Mouse (Mus musculus): ENCODE measurements at regions not wholly inside any gene's neighbourhood (a gene's known extent, or its start where the extent isn't known, plus 50 kb on each side); places are given as distances from the start of the nearest gene placed in this dataset.
"Not testable (repeated sequence)": the region's sequence is repeated elsewhere in the genome, so short reads cannot be mapped to it uniquely, and the experiment has no call there.

GRCm38 (mm10) chr5:102123285-102123684 lies 53.6 kb upstream of the Wdfy3 start:
- H3K9ac ChIP-seq: no peak overlapping the region
- H3K36me3 ChIP-seq: no peaks in the 10 kb centered on the region
- H3K27ac ChIP-seq: no peak overlapping the region
- H3K27me3 ChIP-seq (replicated peaks): no peaks in the 10 kb centered on the region
- H3K4me3 ChIP-seq (replicated peaks): no peak overlapping the region
- ATAC-seq (ENCODE audit: insufficient read depth, low FRiP score, low read depth): no peak
- 61% methylated on average over 6 of the region's 6 CpGs for WGBS
- no peak overlapping the region for H3K4me2 ChIP-seq
- no peaks in the 10 kb centered on the region for H3K9me3 ChIP-seq
- no peaks in the 10 kb centered on the region for H3K4me1 ChIP-seq

DNA sequence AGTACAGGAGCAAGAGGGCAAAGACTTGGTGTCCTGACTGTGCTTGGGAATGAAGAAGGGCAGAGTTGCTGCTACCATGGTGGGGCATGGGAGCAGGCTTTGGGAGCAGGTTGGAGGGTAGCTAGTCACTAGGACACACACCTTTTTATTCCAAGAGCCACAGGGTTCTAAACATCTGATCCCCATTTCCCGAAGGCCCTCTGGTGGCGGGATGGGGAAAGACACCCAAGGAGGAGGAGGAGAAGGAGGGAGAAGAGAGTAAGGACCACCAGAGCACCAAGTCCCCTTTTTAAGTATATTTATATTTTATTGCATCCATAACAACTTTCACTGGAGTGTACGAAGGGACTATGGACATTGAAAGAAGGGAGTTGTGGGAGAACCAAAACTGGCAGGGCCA lies 57.0 kb upstream of the Wdfy3 start:
- WGBS: 16% methylated on average over 3 of the region's 3 CpGs
- H3K27me3 ChIP-seq (replicated peaks): no peaks in the 10 kb centered on the region
- no peaks in the 10 kb centered on the region for H3K4me1 ChIP-seq
- no peak overlapping the region for H3K4me2 ChIP-seq
- no peak overlapping the region for H3K4me3 ChIP-seq (replicated peaks)
- no peak overlapping the region for H3K9ac ChIP-seq
- H3K36me3 ChIP-seq: no peaks in the 10 kb centered on the region
- no peaks in the 10 kb centered on the region for H3K9me3 ChIP-seq
- no peak for ATAC-seq (ENCODE audit: insufficient read depth, low FRiP score, low read depth)
- no peak overlapping the region for H3K27ac ChIP-seq

DNA sequence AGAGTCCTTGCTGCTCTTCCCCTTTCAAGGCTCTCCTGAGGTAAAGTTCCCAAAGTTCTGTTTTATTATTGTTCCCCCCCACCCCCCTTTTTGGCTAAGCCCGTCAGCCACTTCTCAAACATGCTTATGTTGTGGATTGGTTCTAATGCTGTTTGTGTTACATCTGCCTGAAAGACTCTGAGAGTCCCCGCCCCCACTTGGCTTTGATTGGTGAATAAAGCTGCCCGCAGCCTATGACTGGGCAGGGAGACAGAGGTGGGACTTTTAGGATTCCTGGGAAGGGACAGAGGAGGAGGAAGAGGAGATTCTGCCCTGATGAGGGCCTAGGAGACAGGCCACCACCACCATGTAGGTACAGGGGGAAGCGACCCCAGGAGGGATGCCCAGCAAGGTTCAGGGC lies 78.3 kb upstream of the Wdfy3 start:
- 79% methylated on average over 4 of the region's 4 CpGs for WGBS
- ATAC-seq (ENCODE audit: insufficient read depth, low FRiP score, low read depth): no peak
- Histone ChIP-seq H3K4me2 (no peak overlapping the region), H3K9ac (no peak overlapping the region), H3K4me1 (no peaks in the 10 kb centered on the region), H3K27me3 (replicated peaks) (no peaks in the 10 kb centered on the region), H3K36me3 (no peaks in the 10 kb centered on the region), H3K4me3 (replicated peaks) (no peak overlapping the region), H3K9me3 (no peaks in the 10 kb centered on the region), H3K27ac (no peak overlapping the region)

- H3K27ac ChIP-seq: no peak overlapping the region
- no peaks in the 10 kb centered on the region for H3K9me3 ChIP-seq
- H3K27me3 ChIP-seq (replicated peaks): no peaks in the 10 kb centered on the region
- no peak overlapping the region for H3K9ac ChIP-seq
- H3K36me3 ChIP-seq: no peaks in the 10 kb centered on the region
- H3K4me2 ChIP-seq: no peak overlapping the region
- WGBS: 37% methylated on average over 14 of the region's 14 CpGs
- ATAC-seq (ENCODE audit: insufficient read depth, low FRiP score, low read depth): no peak
- H3K4me1 ChIP-seq: no peaks in the 10 kb centered on the region
- H3K4me3 ChIP-seq (replicated peaks): no peak overlapping the region
Observed at GRCm38 (mm10) chr5:102149481-102150129, 79.9 kb upstream of the Wdfy3 start.

- WGBS: 72% methylated on average over 2 of the region's 2 CpGs
- Histone ChIP-seq H3K27ac (no peak overlapping the region), H3K9me3 (no peaks in the 10 kb centered on the region), H3K36me3 (no peaks in the 10 kb centered on the region), H3K9ac (no peak overlapping the region), H3K4me3 (replicated peaks) (no peak overlapping the region), H3K27me3 (replicated peaks) (no peaks in the 10 kb centered on the region), H3K4me1 (no peaks in the 10 kb centered on the region), H3K4me2 (no peak overlapping the region)
- no peak for ATAC-seq (ENCODE audit: insufficient read depth, low FRiP score, low read depth)
Observed at GRCm38 (mm10) chr5:102159621-102160020, 89.9 kb upstream of the Wdfy3 start.

DNA sequence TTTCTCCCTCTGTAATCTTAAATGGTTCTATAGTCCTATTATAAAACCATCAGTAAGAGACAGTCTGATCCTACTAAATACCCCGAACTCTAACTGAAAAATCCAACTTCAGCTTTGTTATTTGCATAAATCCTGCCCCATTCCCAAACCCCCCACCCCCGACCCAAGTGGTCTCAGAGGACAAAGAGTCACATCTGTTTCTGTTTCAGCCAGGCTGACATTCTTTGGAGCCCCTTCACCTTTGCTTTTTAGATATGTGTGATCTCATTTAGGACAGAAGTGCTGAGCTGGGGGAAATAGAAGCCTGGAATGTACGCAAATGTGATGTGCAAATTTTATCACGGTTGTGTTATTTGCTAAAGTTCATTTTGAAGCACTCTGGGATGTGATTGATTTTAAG lies 98.3 kb upstream of the Wdfy3 start:
- H3K9ac ChIP-seq: no peak overlapping the region
- H3K36me3 ChIP-seq: no peaks in the 10 kb centered on the region
- no peak overlapping the region for H3K4me2 ChIP-seq
- no peak overlapping the region for H3K4me3 ChIP-seq (replicated peaks)
- no peaks in the 10 kb centered on the region for H3K4me1 ChIP-seq
- H3K9me3 ChIP-seq: no peaks in the 10 kb centered on the region
- H3K27me3 ChIP-seq (replicated peaks): no peaks in the 10 kb centered on the region
- H3K27ac ChIP-seq: no peak overlapping the region
- no peak for ATAC-seq (ENCODE audit: insufficient read depth, low FRiP score, low read depth)
- WGBS: 38% methylated on average over 4 of the region's 4 CpGs

DNA sequence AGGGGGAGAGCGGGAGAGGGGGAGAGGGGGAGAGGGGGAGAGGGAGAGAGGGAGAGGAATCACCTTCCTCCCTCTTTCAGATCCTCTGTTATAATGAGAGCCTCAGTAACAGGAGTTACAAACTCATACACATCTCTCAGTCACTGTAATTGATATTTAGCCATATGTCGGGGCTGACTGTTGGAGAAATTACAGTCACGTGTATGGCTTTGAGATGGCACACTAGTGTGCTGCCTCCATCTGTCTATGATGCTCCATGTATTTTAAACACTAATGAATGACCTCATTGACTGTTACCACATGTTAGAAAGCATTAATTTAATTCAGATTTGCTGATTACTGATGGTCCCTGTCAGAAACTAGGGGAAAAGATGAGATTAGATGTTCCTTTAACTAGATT lies 102.1 kb upstream of the Wdfy3 start:
- H3K9ac ChIP-seq: no peak overlapping the region
- H3K27ac ChIP-seq: no peak overlapping the region
- no peaks in the 10 kb centered on the region for H3K36me3 ChIP-seq
- H3K4me2 ChIP-seq: no peak overlapping the region
- no peak for ATAC-seq (ENCODE audit: insufficient read depth, low FRiP score, low read depth)
- WGBS: 68% methylated on average over 2 of the region's 3 CpGs
- H3K9me3 ChIP-seq: no peaks in the 10 kb centered on the region
- no peaks in the 10 kb centered on the region for H3K4me1 ChIP-seq
- H3K27me3 ChIP-seq (replicated peaks): no peaks in the 10 kb centered on the region
- no peak overlapping the region for H3K4me3 ChIP-seq (replicated peaks)

GRCm38 (mm10) chr5:102180250-102180649 lies 110.5 kb upstream of the Wdfy3 start:
- H3K4me1 ChIP-seq: no peaks in the 10 kb centered on the region
- 79% methylated on average over 8 of the region's 8 CpGs for WGBS
- H3K36me3 ChIP-seq: no peaks in the 10 kb centered on the region
- H3K27me3 ChIP-seq (replicated peaks): no peaks in the 10 kb centered on the region
- H3K27ac ChIP-seq: no peak overlapping the region
- ATAC-seq (ENCODE audit: insufficient read depth, low FRiP score, low read depth): no peak
- H3K9ac ChIP-seq: no peak overlapping the region
- no peaks in the 10 kb centered on the region for H3K9me3 ChIP-seq
- no peak overlapping the region for H3K4me3 ChIP-seq (replicated peaks)
- H3K4me2 ChIP-seq: no peak overlapping the region

- not testable (repeated sequence) for H3K4me2 ChIP-seq; H3K9ac ChIP-seq; H3K4me1 ChIP-seq; ATAC-seq (ENCODE audit: insufficient read depth, low FRiP score, low read depth); H3K27ac ChIP-seq; H3K27me3 ChIP-seq (replicated peaks); H3K4me3 ChIP-seq (replicated peaks); H3K9me3 ChIP-seq; H3K36me3 ChIP-seq
- 68% methylated on average over 4 of the region's 4 CpGs for WGBS
Observed at GRCm38 (mm10) chr5:102188951-102189350, 119.2 kb upstream of the Wdfy3 start.

GRCm38 (mm10) chr5:102206456-102206855 lies 136.7 kb upstream of the Wdfy3 start:
- Histone ChIP-seq H3K4me1 (no peaks in the 10 kb centered on the region), H3K4me2 (no peak overlapping the region), H3K9ac (no peak overlapping the region), H3K27me3 (replicated peaks) (no peaks in the 10 kb centered on the region), H3K27ac (no peak overlapping the region), H3K4me3 (replicated peaks) (no peak overlapping the region), H3K9me3 (no peaks in the 10 kb centered on the region), H3K36me3 (no peaks in the 10 kb centered on the region)
- ATAC-seq (ENCODE audit: insufficient read depth, low FRiP score, low read depth): no peak
- 47% methylated on average over 4 of the region's 4 CpGs for WGBS

- H3K27me3 ChIP-seq (replicated peaks): no peaks in the 10 kb centered on the region
- H3K9me3 ChIP-seq: no peaks in the 10 kb centered on the region
- H3K4me2 ChIP-seq: peak overlapping the region; percentile 43; the same call in 1 of the 2 replicates
- no peak overlapping the region for H3K27ac ChIP-seq
- H3K36me3 ChIP-seq: no peaks in the 10 kb centered on the region
- no peak overlapping the region for H3K9ac ChIP-seq
- H3K4me3 ChIP-seq (replicated peaks): peak overlapping the region; percentile 22; the same call in 1 of the 2 replicates
- H3K4me1 ChIP-seq: no peaks in the 10 kb centered on the region
- WGBS: 2% methylated on average over 16 of the region's 16 CpGs
- peak; percentile 39; the same call in 1 of the 2 replicates for ATAC-seq (ENCODE audit: insufficient read depth, low FRiP score, low read depth)
Observed at GRCm38 (mm10) chr5:102206953-102207352, 137.2 kb upstream of the Wdfy3 start.

DNA sequence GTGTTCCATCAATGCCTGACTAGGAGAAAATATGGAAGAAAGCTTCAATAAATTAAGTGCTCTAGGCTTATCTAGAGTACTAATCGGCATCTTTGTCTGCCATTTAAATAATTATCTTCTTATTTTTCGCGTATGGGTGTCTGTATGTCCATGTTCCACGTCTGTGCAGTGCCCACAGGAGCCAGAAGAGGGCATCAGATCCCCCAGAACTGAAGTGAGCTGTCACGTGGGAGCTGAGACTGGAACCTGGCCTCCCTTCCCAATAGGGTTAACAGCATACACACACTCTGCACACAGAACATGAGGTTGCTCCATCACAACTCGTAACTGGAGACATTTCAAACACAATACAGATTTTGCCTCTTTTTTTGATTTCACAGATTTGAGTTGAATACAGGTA lies 143.4 kb upstream of the Wdfy3 start:
- H3K27me3 ChIP-seq (replicated peaks): no peaks in the 10 kb centered on the region
- H3K4me1 ChIP-seq: no peaks in the 10 kb centered on the region
- H3K4me3 ChIP-seq (replicated peaks): no peak overlapping the region
- 67% methylated on average over 6 of the region's 6 CpGs for WGBS
- H3K9me3 ChIP-seq: no peaks in the 10 kb centered on the region
- no peak overlapping the region for H3K27ac ChIP-seq
- no peak overlapping the region for H3K4me2 ChIP-seq
- H3K9ac ChIP-seq: no peak overlapping the region
- no peaks in the 10 kb centered on the region for H3K36me3 ChIP-seq
- no peak for ATAC-seq (ENCODE audit: insufficient read depth, low FRiP score, low read depth)

DNA sequence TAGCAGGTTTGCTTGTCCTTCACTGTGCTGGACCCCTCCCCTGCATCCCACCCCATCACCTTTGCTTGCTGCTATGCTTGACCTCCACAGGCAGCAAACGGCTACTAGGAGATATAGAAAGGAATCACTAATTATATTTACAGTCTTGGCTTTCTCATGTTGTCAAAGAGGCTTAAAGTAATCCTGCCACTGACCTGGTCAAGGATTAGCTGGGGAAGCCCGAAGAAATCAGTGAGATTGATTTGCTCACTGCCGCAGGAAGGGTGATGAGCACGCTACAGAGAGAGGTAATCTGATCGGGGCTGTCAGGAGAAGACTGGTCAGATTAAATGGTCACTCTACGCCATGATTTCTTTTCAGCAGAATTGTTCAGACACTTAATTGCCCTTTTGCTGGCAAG lies 157.4 kb upstream of the Wdfy3 start:
- Histone ChIP-seq H3K9me3 (no peaks in the 10 kb centered on the region), H3K27me3 (replicated peaks) (no peaks in the 10 kb centered on the region), H3K4me2 (no peak overlapping the region), H3K9ac (no peak overlapping the region), H3K36me3 (no peaks in the 10 kb centered on the region), H3K27ac (no peak overlapping the region), H3K4me3 (replicated peaks) (no peak overlapping the region), H3K4me1 (no peaks in the 10 kb centered on the region)
- ATAC-seq (ENCODE audit: insufficient read depth, low FRiP score, low read depth): no peak
- WGBS: 25% methylated on average over 6 of the region's 6 CpGs

All from stomach, embryonic 15.5 days (tissue).